Mouse (Mus musculus) forebrain, embryonic 13.5 days (tissue): ENCODE data around the gene Grm1. TPM values are rescaled to one million over a fixed set of nuclear protein-coding genes. Genes with fewer than 3 reads are reported as not detected.

ENCODE experiments used
- ATAC-seq: fragments of 200-750 bp; cut with Nextera tagmentation; 2 replicates; pipeline ENCODE4 v1.8.0; 2017
- H3K27ac ChIP-seq: fragments of 300-500 bp; sonication (generic); 2 replicates; pipeline ENCODE4 v1.5.1; 2015; ENCODE audit warnings: inconsistent platforms, mild to moderate bottlenecking, moderate library complexity
- H3K27me3 ChIP-seq: fragments of 300-500 bp; sonication (generic); 2 replicates; pipeline ENCODE4 v1.6.1; 2015; ENCODE audit warnings: mild to moderate bottlenecking, inconsistent platforms
- H3K36me3 ChIP-seq: fragments of 300-500 bp; sonication (generic); 2 replicates; pipeline ENCODE4 v1.6.1; 2015; ENCODE audit warnings: mild to moderate bottlenecking, inconsistent platforms; ENCODE audit not compliant: poor library complexity, severe bottlenecking
- H3K4me1 ChIP-seq: fragments of 300-500 bp; sonication (generic); 2 replicates; pipeline ENCODE4 v1.6.1; 2015; ENCODE audit warnings: inconsistent platforms
- H3K4me2 ChIP-seq: fragments of 300-500 bp; sonication (generic); 2 replicates; pipeline ENCODE4 v1.6.1; 2015; ENCODE audit warnings: inconsistent platforms, mild to moderate bottlenecking, moderate library complexity
- H3K4me3 ChIP-seq: fragments of 300-500 bp; sonication (generic); 2 replicates; pipeline ENCODE4 v1.5.1; 2015; ENCODE audit warnings: mild to moderate bottlenecking, inconsistent platforms
- H3K9ac ChIP-seq: fragments of 300-500 bp; sonication (generic); 2 replicates; pipeline ENCODE4 v1.6.1; 2015; ENCODE audit warnings: mild to moderate bottlenecking, inconsistent platforms
- H3K9me3 ChIP-seq: fragments of 300-500 bp; sonication (generic); replicated peaks from 2 replicates; pipeline ENCODE4 v1.6.1; 2016; ENCODE audit warnings: inconsistent platforms
- WGBS: fragments of 180-500 bp; shearing (Covaris S2); methylation state at CpG from one replicate; pipeline ENCODE4 v1.1.7; 2015; 5-methylcytosine and 5-hydroxymethylcytosine counted together
- polyA plus RNA-seq: library from polyadenylated mRNA; unstranded; fragments of >200 nt; fragmentation: Nextera tagmentation; extraction: Ambion mirVana; gene quantifications from 2 replicates; pipeline ENCODE4 v1.2.1, GENCODE M21; 2015

Grm1 gene
- polyA plus RNA-seq, 1 experiment from 2014 or later: 2.6 TPM

DNA sequence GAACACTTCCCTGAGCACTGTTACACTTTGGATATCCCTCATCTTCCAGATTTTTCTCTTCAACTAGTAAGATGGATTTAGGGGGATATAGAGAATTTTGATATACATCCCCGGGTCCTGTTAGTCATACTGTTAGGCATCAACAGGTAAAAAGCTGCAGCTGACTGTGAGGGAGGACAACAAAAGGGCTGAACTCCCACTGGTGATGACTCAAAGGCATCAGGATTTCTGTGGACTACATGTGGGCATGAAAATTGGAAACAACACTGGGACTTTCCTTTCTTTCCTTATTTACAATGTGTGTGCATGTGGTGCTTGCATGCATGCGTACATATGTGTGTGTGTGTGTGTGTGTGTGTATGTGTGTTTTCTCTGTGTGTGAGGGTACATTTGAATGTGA lies 215.9 kb downstream of the Grm1 start:
- Histone ChIP-seq H3K9ac (no peak overlapping the region), H3K9me3 (no peaks in the 10 kb centered on the region), H3K27ac (no peak overlapping the region), H3K27me3 (no peaks in the 10 kb centered on the region), H3K4me2 (no peak overlapping the region), H3K4me3 (no peak overlapping the region), H3K4me1 (peaks cover 11% of the 10 kb centered on the region; the same call in 1 of the 2 replicates), H3K36me3 (no peaks in the 10 kb centered on the region)
- ATAC-seq: no peak
- WGBS: 86% methylated on average over 2 of the region's 2 CpGs

DNA sequence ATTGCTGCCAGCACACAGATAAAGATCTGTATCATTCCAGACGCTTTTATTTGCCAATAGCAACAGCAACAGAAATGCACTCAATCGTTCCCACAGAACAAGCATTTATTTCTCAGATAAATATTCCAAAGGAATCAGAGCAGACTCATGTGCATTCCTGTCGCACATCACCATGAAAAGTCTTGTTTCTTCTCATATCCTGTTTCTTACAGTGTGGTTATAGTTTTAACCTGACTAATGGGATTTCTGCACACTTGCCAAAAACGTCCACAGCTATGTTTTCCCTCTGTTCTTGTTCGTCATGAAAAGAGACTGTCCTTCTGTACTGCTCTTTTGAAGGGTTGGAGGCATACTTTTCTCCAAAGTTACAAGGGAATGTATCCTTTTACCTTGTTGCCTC lies 217.4 kb downstream of the Grm1 start:
- no peak for ATAC-seq
- H3K4me1 ChIP-seq: peaks cover 11% of the 10 kb centered on the region; the same call in 1 of the 2 replicates
- H3K27me3 ChIP-seq: no peaks in the 10 kb centered on the region
- H3K9me3 ChIP-seq: no peaks in the 10 kb centered on the region
- 49% methylated on average over 5 of the region's 5 CpGs for WGBS
- no peak overlapping the region for H3K9ac ChIP-seq
- H3K36me3 ChIP-seq: no peaks in the 10 kb centered on the region
- H3K27ac ChIP-seq: no peak overlapping the region
- H3K4me2 ChIP-seq: no peak overlapping the region
- H3K4me3 ChIP-seq: no peak overlapping the region

DNA sequence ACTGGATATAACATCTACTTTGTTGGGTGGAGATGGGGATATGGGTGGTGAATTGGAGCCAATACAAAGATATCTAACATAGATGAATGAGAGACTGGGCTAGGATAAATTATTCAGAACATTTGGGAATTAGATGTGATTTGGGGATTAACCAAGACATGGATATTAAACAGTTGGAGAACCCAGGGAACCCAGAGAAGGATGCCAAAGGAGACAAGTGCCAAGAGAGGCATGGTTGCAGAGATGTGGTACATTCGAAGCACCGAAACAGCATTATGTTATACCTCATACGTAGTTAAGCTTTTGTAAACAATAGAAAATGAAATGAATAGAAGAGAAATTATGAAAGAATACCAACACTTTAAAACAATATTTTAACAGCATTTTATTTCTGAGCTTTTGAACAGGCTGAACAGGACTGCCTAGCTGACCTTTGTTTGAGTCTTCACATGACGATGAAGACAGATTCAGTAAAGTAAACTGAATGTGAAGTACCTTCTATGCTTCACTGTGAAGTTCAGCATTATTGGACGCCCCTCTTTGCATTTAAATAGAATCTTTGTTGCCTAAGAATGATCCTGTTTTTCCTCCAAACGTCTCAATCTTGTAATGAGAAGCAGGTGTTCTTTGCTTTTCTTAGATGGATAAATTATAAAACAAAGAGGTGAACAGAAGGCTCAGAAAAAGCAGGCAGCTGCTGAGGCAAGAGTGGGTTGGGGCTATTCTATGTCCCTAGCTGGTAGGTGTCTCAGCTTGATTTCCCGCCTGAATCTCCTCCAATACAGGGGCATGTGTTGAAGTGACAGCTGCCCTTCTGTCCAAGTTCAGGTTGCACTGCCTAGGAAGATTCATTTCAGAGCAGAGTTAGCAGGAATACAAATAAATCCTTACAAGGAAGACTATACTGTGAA lies 234.5 kb downstream of the Grm1 start:
- no peak overlapping the region for H3K4me2 ChIP-seq
- WGBS: 40% methylated on average over 7 of the region's 7 CpGs
- H3K27me3 ChIP-seq: no peaks in the 10 kb centered on the region
- H3K27ac ChIP-seq: peak overlapping the region; percentile 40; the same call in 1 of the 2 replicates
- H3K36me3 ChIP-seq: no peaks in the 10 kb centered on the region
- ATAC-seq: peak; percentile 93
- no peak overlapping the region for H3K9ac ChIP-seq
- no peaks in the 10 kb centered on the region for H3K9me3 ChIP-seq
- peaks cover 9% of the 10 kb centered on the region; the same call in 1 of the 2 replicates for H3K4me1 ChIP-seq
- no peak overlapping the region for H3K4me3 ChIP-seq

DNA sequence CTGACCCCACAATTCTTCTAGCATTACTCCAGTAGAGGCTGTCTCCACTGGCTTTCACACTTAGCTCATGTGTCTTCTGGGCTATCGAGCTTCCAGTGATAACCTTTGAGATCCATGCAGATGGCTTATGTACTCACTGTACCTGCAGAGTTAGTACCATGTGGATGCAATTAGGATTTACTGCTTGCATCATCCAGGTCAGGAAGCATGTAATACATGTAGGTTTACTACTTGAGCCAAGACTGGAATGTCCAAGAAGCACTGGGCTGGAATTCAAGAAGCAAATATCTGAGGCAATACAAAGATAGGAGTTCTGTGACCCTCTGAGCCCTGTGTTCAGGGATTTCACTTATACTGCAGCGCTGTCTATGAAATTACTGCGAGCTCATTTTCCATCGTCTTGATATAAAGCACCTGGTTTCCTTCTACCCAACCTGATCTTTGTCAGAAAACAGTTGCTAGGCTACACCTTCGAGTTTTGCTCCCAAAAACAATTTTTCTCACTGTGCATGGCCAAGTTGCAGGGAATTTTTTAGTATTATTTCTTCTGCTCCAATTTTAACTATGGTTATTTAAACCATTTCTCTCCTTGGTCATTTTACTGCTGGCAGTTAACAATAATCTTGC lies 237.0 kb downstream of the Grm1 start:
- Histone ChIP-seq H3K36me3 (no peaks in the 10 kb centered on the region), H3K27me3 (no peaks in the 10 kb centered on the region), H3K27ac (no peak overlapping the region; the same call in 1 of the 2 replicates), H3K4me3 (no peak overlapping the region), H3K4me1 (peaks cover 9% of the 10 kb centered on the region; the same call in 1 of the 2 replicates), H3K9ac (no peak overlapping the region), H3K9me3 (no peaks in the 10 kb centered on the region), H3K4me2 (no peak overlapping the region)
- no peak for ATAC-seq
- 91% methylated on average over 5 of the region's 5 CpGs for WGBS

DNA sequence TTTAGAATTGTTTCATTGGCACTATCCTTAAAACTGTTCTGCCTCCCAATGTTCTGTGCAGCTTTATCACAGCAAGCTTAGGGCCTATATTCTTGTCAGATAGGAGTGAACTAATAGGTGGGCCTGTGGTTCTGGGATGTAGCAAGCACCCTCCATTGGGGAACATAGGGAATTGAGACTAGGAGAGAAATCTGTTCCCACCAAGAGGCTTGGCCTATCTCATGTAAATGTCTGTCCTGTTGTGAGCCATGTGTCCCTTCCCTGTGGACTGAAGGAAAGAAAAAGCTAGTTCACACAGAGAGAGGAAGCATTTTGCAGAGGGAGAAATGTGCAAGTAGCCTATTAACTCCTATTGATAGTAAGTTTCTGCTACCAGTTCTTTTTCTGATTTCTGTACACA lies 246.8 kb downstream of the Grm1 start:
- no peaks in the 10 kb centered on the region for H3K9me3 ChIP-seq
- no peaks in the 10 kb centered on the region for H3K36me3 ChIP-seq
- no peak for ATAC-seq
- no peaks in the 10 kb centered on the region for H3K4me1 ChIP-seq
- H3K4me3 ChIP-seq: no peak overlapping the region
- no peak overlapping the region for H3K4me2 ChIP-seq
- H3K27me3 ChIP-seq: no peaks in the 10 kb centered on the region
- H3K27ac ChIP-seq: no peak overlapping the region
- no peak overlapping the region for H3K9ac ChIP-seq

DNA sequence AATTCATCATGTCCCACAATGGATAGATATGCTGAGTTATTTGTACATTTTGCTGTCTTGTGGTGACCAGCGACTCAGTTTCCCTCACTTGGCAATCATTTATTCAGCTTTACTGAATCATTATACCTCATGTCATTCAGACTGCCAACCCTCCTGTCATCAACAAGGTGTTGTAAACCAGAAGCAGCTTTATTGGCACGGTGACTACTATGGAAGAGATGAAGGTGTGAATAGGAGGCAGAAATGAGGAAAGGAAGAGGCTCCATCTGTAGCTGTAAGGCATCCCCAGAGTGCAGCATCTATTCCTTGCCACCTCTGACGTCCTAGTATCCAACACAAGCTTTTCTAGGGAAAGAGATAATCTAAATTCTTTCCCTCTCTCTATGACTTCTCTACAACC lies 247.3 kb downstream of the Grm1 start:
- no peaks in the 10 kb centered on the region for H3K36me3 ChIP-seq
- 82% methylated on average over 3 of the region's 3 CpGs for WGBS

DNA sequence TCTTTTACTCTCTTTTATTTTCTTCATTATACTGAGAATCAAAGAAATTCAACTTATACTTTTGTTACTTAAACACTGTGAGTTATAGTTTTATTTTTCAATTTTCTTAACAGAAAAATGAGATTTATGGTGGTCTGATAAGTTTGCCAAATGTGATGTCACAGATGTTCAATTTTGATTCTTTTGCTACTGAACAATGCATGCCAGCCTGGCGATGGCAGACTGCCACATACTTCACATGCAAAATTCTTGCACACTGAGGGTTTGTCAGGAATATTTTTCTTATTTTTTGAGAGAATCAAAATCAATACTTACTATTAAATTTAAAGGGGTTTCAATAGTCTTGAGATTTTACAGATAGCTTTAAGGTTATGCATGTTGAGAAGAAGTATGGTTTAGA lies 251.0 kb downstream of the Grm1 start:
- no peak overlapping the region for H3K4me3 ChIP-seq
- no peaks in the 10 kb centered on the region for H3K9me3 ChIP-seq
- no peak for ATAC-seq
- no peaks in the 10 kb centered on the region for H3K4me1 ChIP-seq
- no peak overlapping the region for H3K9ac ChIP-seq
- no peak overlapping the region for H3K4me2 ChIP-seq
- WGBS: 86% methylated on average over 1 of the region's 1 CpGs
- no peaks in the 10 kb centered on the region for H3K36me3 ChIP-seq
- no peak overlapping the region for H3K27ac ChIP-seq
- H3K27me3 ChIP-seq: no peaks in the 10 kb centered on the region

More for the DNA sequence above, 247.3 kb downstream of the Grm1 start:
- H3K4me1 ChIP-seq: no peaks in the 10 kb centered on the region
- H3K4me2 ChIP-seq: no peak overlapping the region
- no peaks in the 10 kb centered on the region for H3K9me3 ChIP-seq
- ATAC-seq: no peak
- H3K9ac ChIP-seq: no peak overlapping the region
- H3K4me3 ChIP-seq: no peak overlapping the region
- H3K27ac ChIP-seq: no peak overlapping the region
- H3K27me3 ChIP-seq: no peaks in the 10 kb centered on the region

DNA sequence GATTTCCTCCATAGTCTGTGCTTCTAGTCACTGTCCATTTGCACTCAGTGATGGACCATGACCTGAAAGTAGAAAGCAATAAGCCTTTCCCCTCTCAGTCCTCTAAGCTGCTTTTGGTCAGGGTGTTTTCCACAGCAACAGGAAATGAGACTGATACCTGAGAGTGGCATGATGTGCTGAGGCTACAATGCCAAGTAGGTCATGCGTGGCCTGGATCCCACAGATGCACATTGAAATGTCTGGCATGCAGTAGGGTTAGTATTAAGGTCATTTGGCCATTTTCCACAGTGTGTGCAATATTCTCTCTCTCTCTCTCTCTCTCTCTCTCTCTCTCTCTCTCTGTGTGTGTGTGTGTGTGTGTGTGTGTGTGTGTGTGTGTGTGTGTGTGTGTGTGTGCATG lies 254.8 kb downstream of the Grm1 start:
- Histone ChIP-seq H3K36me3 (no peaks in the 10 kb centered on the region), H3K27ac (no peak overlapping the region), H3K4me2 (no peak overlapping the region), H3K4me3 (no peak overlapping the region), H3K4me1 (no peaks in the 10 kb centered on the region), H3K27me3 (no peaks in the 10 kb centered on the region), H3K9ac (no peak overlapping the region), H3K9me3 (no peaks in the 10 kb centered on the region)
- ATAC-seq: no peak
- WGBS: 76% methylated on average over 1 of the region's 1 CpGs

DNA sequence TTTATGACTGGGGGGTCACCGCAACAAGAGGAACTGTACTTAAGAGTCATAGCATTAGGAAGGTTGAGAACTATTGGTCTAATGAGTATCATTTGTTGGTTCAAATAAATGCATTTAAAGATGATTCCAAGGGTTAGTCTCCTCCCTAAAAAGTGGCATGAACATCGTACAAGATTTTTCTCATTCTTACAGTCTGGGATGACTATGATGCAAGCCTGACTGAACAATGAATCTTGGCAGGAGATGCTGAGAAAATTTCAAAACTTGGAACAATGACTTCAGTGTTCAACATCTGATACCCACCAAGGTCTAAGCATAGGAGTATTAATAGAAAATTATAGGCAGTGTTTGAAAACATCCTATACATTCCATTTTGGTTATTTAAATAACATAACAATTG lies 264.1 kb downstream of the Grm1 start:
- no peaks in the 10 kb centered on the region for H3K36me3 ChIP-seq
- H3K27me3 ChIP-seq: no peaks in the 10 kb centered on the region
- H3K4me3 ChIP-seq: no peak overlapping the region
- H3K27ac ChIP-seq: no peak overlapping the region
- H3K9ac ChIP-seq: no peak overlapping the region
- H3K4me2 ChIP-seq: no peak overlapping the region
- ATAC-seq: no peak
- 91% methylated on average over 2 of the region's 2 CpGs for WGBS
- H3K9me3 ChIP-seq: no peaks in the 10 kb centered on the region
- H3K4me1 ChIP-seq: peaks cover 3% of the 10 kb centered on the region

DNA sequence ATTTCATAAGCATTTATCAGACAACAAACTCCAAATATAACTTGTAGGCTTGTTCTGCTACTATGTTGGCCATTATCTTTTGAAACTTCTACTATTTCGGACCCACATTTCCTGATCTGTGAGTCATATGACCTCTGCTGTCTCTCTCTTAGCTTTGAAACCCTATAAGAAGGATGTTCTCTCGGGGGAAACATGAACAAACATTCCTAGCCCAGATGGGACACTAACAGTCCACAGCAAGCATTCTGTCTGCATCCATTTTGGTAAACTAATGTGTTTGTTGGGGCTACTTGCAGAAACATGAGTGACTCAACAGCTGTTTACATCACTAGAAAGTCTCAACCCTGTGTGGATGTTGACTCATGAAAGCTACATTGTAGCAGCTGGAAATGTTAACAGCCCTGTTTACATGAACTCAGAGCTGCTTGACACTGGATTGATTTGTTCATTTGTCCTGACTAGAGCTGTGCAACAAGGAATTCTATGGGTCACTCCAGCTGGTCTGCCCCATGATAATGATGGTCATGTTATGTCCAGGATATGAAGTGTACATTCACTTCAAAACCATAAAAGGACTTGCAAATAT lies 267.4 kb downstream of the Grm1 start:
- Histone ChIP-seq H3K9ac (no peak overlapping the region), H3K9me3 (no peaks in the 10 kb centered on the region), H3K27me3 (no peaks in the 10 kb centered on the region), H3K4me1 (peaks cover 13% of the 10 kb centered on the region), H3K36me3 (no peaks in the 10 kb centered on the region), H3K4me2 (no peak overlapping the region), H3K4me3 (no peak overlapping the region), H3K27ac (no peak overlapping the region)
- no peak for ATAC-seq
- WGBS: 85% methylated on average over 2 of the region's 2 CpGs

DNA sequence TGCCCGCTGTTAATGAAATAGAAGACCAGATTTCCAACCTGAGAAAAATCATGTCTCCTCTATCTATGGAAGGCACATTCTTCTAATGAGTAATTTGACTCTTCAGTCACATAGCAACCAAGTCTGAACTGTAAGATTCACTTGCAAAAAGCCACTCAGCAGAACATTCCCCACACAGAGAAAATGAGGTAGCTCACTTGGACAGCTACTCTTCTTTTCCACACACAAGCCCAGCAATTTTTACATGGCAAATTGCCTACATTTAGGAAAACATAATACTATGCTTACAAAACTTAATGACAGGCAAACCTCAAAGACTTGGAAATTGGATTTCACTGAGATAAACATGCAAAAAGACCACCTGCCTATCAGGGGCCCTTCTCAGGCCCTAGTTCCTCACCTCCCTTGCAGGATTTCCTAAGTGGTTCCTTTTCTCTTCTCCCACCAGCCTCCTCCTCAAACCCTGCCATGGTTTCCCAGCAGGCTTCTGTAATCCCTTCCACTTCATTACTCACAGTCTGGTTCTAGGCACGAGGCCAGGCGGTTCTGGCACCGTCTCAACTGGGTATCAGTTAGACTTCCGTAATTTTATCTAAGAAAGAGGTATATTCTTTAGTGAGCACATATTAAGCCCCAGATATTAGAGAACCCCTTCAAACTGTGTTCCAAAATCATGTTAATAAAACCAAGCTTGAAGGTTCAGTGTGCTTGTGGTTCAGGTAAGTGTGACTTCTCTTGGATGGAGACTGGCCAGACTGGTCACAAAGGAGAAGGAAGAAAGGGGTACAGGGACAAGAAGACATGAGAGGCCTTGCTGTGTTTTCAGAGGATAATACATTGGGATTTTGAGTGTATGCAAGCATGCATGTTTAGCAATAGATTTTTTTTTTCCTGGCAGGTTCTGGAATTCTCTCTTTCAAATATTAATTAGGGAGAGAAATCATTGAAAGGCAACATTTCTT lies 269.1 kb downstream of the Grm1 start:
- Histone ChIP-seq H3K27ac (peak overlapping the region; percentile 11), H3K9me3 (no peaks in the 10 kb centered on the region), H3K4me2 (no peak overlapping the region), H3K9ac (no peak overlapping the region), H3K4me1 (peaks cover 15% of the 10 kb centered on the region), H3K27me3 (no peaks in the 10 kb centered on the region), H3K36me3 (no peaks in the 10 kb centered on the region), H3K4me3 (no peak overlapping the region)
- peak; percentile 89 for ATAC-seq
- WGBS: 18% methylated on average over 5 of the region's 5 CpGs
